Mouse (Mus musculus): Measurements from ENCODE around the gene Mpp3. TPM values are rescaled to one million over a fixed set of nuclear protein-coding genes. Genes with fewer than 3 reads are reported as not detected.
A peak's percentile ranks its signal among the peaks of the same experiment; 100 is the strongest.

Mpp3 gene
- polyA plus RNA-seq, 1 experiment = 57.9 TPM

DNA sequence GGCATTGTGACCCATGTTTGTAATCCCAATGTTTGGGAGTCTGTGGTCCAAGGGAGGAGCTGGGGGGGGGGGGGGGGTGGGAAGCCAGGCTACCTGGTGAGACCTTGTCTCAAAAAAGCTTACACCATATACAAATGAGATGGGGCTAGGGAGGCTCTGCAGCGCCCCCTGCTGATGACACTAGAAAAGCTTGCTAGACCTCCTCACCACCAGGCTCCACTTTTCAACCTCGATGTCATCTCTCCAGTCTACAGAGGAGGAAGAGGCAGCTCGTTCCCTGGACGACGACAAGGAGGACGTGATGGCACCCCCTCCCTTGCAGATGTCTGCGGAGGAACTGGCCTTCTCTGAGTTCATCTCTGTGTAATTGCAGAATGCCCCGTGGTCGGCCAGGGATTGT is 25.6 kb upstream of the Mpp3 start:
- Histone ChIP-seq H3K27ac (ENCODE audit: insufficient read depth, low read length) (no peak overlapping the region), H3K4me1 (ENCODE audit: control insufficient read depth, insufficient read depth, low read length) (no peaks in the 10 kb centered on the region), H3K4me3 (ENCODE audit: insufficient read depth, low read length) (no peak overlapping the region)
- TF ChIP-seq CTCF (IDR thresholded peaks at IDR 0.05; ENCODE audit: extremely low read depth, insufficient read depth, low read length) = peak; percentile 52
- TF ChIP-seq POLR2A (IDR thresholded peaks at IDR 0.05; ENCODE audit: extremely low read depth, insufficient read depth, low read length) = no peak

DNA sequence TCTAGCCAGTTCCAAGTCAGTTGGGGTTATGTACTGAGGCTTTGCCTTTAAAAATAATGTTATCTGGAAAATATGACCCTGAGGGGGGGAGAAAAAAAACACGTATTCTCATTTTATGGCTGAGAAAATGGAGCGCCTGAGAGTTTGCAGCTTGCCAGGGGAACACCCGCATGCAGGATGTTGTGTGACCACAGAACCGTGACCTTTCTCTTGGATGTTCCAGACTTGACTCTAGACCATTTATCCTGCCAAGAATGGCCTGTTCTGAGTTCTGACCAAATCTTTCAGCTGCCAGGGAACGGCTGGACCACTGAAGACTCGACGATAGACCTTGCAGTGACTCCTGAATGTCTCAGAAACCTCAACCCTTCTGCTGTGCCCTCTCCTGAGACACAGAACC is 24.9 kb upstream of the Mpp3 start:
- no peak overlapping the region for H3K27ac ChIP-seq (ENCODE audit: insufficient read depth, low read length)
- no peak overlapping the region for H3K4me3 ChIP-seq (ENCODE audit: insufficient read depth, low read length)
- TF ChIP-seq POLR2A (IDR thresholded peaks at IDR 0.05; ENCODE audit: extremely low read depth, insufficient read depth, low read length) (no peak), CTCF (IDR thresholded peaks at IDR 0.05; ENCODE audit: extremely low read depth, insufficient read depth, low read length) (no peak)
- no peaks in the 10 kb centered on the region for H3K4me1 ChIP-seq (ENCODE audit: control insufficient read depth, insufficient read depth, low read length)

DNA sequence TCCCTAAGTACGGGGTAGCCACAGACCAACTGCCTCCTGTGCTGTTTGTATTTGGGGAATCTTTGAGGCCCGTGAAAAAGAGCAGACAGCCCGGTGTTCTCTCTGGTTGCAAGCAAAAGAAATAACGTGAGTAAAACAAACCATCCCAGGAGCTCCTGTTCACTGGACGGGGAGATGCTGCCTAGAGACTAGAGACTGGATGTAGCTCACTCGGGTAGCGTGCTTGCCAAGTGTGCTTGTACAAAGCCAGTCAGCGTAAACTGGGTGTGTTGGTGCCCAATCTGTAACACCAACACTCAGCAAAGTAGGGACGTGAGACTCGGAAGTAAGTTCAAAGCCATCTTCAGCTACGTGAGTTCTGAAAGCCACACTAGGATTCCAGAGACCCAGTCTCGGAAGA is 24.4 kb upstream of the Mpp3 start:
- H3K27ac ChIP-seq (ENCODE audit: insufficient read depth, low read length) = no peak overlapping the region
- TF ChIP-seq POLR2A (IDR thresholded peaks at IDR 0.05; ENCODE audit: extremely low read depth, insufficient read depth, low read length) (no peak), CTCF (IDR thresholded peaks at IDR 0.05; ENCODE audit: extremely low read depth, insufficient read depth, low read length) (no peak)

DNA sequence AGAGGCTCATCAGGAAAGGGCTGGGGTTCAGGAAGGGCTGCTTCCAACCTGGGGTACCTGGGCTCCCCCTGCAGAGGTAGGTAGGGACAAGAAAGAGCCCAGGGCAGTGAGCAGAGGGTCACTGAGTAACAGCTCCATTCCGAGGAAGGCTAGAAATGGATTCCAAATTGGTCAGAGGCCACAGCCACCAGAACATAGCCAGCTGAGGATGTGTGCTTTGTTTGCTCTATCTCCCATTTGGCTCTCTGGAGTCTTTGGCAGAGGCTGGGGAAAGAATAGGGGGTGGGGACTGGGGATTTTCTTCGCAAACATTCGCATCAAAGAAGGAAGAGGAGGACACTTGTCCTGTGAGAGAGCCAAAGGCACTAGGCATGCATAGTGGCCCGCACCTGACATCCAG is 23.7 kb upstream of the Mpp3 start:
- Histone ChIP-seq H3K27ac (ENCODE audit: insufficient read depth, low read length) (no peak overlapping the region), H3K4me3 (ENCODE audit: insufficient read depth, low read length) (no peak overlapping the region), H3K4me1 (ENCODE audit: control insufficient read depth, insufficient read depth, low read length) (no peaks in the 10 kb centered on the region)
- TF ChIP-seq POLR2A (IDR thresholded peaks at IDR 0.05; ENCODE audit: extremely low read depth, insufficient read depth, low read length) = no peak
- no peak for TF ChIP-seq CTCF (IDR thresholded peaks at IDR 0.05; ENCODE audit: extremely low read depth, insufficient read depth, low read length)

More for the DNA sequence above, 24.4 kb upstream of the Mpp3 start:
- H3K4me3 ChIP-seq (ENCODE audit: insufficient read depth, low read length) = no peak overlapping the region
- no peaks in the 10 kb centered on the region for H3K4me1 ChIP-seq (ENCODE audit: control insufficient read depth, insufficient read depth, low read length)

DNA sequence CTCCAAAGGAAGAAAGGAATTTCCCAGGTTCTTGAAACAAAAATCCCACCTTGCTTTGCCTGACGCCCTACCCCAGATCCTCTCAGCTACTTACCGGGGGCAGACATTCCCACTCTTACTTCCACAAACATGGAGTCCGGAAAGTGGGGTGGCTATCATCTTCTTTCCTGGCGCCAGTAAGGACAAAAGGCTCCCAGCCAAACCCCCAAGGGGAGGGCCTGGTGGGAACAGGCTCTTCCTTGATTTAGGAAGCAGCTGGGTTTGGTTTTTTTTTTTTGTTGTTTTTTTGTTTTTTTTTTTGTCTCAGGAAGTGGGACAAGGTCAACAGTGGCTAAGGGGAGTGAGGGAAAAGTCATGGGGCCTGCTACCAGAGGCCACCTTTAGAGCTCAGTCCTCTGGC is 23.3 kb upstream of the Mpp3 start:
- Histone ChIP-seq H3K4me3 (ENCODE audit: insufficient read depth, low read length) (no peak overlapping the region), H3K4me1 (ENCODE audit: control insufficient read depth, insufficient read depth, low read length) (no peaks in the 10 kb centered on the region), H3K27ac (ENCODE audit: insufficient read depth, low read length) (no peak overlapping the region)
- no peak for TF ChIP-seq CTCF (IDR thresholded peaks at IDR 0.05; ENCODE audit: extremely low read depth, insufficient read depth, low read length)
- TF ChIP-seq POLR2A (IDR thresholded peaks at IDR 0.05; ENCODE audit: extremely low read depth, insufficient read depth, low read length) = no peak

DNA sequence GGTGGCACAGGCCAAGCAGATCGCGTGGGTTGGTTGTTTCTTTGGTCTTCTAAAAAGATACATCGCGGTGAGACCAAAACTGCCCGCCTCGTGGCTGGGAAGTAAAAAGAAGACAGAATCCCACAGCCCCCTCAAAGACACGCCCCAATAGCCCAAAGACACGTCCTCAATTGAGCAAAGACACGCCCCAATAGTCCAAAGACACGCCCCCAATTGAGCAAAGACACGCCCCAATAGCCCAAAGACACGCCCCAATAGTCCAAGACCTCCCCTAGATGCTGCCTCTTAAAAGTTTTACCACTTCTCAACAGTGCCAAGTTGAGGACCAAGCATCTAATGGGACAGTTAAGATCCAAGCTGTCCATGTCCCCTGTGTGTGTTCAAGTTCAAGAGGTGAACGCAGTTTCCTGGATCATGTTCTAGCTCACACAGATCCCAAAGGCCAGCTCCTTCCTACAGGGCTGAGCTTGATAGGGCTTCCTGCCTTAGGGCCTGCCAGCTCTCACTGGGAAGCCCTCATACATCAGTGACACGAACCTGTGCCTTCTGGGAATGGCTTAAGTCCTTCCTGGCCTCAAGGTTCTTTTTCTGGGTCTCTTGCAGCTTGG is 21.7 kb upstream of the Mpp3 start:
- Histone ChIP-seq H3K4me1 (ENCODE audit: control insufficient read depth, insufficient read depth, low read length) (no peaks in the 10 kb centered on the region), H3K27ac (ENCODE audit: insufficient read depth, low read length) (no peak overlapping the region), H3K4me3 (ENCODE audit: insufficient read depth, low read length) (no peak overlapping the region)
- TF ChIP-seq CTCF (IDR thresholded peaks at IDR 0.05; ENCODE audit: extremely low read depth, insufficient read depth, low read length) = no peak
- TF ChIP-seq POLR2A (IDR thresholded peaks at IDR 0.05; ENCODE audit: extremely low read depth, insufficient read depth, low read length) = no peak

DNA sequence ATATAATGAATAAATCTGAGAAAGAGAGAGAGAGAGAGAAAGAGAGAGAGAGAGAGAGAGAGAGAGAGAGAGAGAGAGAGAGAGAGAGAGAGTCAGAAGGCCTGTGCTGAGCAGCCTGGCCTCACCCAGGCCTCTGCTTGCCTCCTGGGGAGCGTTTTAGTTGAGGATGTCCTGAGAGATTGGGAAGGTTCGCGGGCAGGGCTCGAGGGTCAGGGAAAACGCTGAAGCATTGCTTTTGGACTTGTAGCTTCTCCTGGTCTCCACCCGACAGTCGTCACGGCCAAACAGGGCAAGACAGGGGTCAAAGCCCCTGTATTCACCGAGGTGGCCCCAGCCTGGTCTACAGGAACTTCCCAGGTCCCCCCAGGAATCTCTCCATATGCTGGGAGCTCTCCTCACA is 18.3 kb upstream of the Mpp3 start:
- no peaks in the 10 kb centered on the region for H3K4me1 ChIP-seq (ENCODE audit: control insufficient read depth, insufficient read depth, low read length)
- H3K4me3 ChIP-seq (ENCODE audit: insufficient read depth, low read length) = no peak overlapping the region
- no peak overlapping the region for H3K27ac ChIP-seq (ENCODE audit: insufficient read depth, low read length)
- TF ChIP-seq POLR2A (IDR thresholded peaks at IDR 0.05; ENCODE audit: extremely low read depth, insufficient read depth, low read length) = no peak
- no peak for TF ChIP-seq CTCF (IDR thresholded peaks at IDR 0.05; ENCODE audit: extremely low read depth, insufficient read depth, low read length)

DNA sequence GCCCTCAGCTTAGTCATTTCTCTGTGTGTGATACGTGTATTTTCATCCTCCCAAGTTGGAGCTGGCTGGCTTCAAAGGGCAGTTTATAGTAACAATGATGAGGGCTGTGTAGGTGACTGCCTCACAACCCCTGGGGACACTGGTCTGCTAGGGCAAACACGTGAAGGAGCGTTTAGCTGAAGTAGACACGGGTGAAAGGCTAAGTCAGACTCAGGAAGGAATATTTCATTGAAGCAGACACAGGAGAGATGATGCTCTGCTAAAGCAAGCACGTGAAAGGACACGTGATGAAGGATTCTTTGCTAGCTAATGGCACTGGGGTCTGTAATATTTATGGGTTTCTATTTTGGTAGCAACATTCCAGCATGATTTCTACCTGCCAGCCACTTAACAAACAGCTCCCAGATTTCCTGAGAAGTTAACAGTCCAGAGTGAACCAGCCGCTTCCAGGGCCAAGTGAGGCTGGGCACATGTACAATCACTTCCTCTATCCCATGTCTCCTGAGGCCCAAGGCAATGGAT is 16.5 kb upstream of the Mpp3 start:
- Histone ChIP-seq H3K27ac (ENCODE audit: insufficient read depth, low read length) (no peak overlapping the region), H3K4me3 (ENCODE audit: insufficient read depth, low read length) (no peak overlapping the region), H3K4me1 (ENCODE audit: control insufficient read depth, insufficient read depth, low read length) (no peaks in the 10 kb centered on the region)
- TF ChIP-seq POLR2A (IDR thresholded peaks at IDR 0.05; ENCODE audit: extremely low read depth, insufficient read depth, low read length) (no peak), CTCF (IDR thresholded peaks at IDR 0.05; ENCODE audit: extremely low read depth, insufficient read depth, low read length) (no peak)

DNA sequence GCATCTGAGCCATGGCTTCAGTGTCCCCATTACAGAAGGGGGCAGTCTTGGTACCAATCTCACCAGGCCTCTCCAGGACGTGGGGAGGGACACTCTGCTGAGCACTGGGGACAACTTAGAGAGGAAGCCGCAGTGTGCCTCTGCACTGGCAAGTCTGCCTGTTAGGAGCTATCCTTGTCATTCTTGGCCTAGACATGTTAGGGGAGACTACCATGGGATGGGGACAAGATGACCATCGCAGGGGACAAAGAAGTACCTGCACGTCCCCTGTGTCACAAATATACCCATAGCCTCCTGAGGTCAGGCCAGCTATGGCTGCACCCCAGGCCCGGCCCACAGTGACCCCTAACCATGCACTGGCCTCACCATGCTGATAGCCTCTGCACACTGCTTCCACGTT is 15.1 kb upstream of the Mpp3 start:
- TF ChIP-seq POLR2A (IDR thresholded peaks at IDR 0.05; ENCODE audit: extremely low read depth, insufficient read depth, low read length) = no peak
- no peak for TF ChIP-seq CTCF (IDR thresholded peaks at IDR 0.05; ENCODE audit: extremely low read depth, insufficient read depth, low read length)
- no peak overlapping the region for H3K4me3 ChIP-seq (ENCODE audit: insufficient read depth, low read length)
- no peak overlapping the region for H3K27ac ChIP-seq (ENCODE audit: insufficient read depth, low read length)
- no peaks in the 10 kb centered on the region for H3K4me1 ChIP-seq (ENCODE audit: control insufficient read depth, insufficient read depth, low read length)

DNA sequence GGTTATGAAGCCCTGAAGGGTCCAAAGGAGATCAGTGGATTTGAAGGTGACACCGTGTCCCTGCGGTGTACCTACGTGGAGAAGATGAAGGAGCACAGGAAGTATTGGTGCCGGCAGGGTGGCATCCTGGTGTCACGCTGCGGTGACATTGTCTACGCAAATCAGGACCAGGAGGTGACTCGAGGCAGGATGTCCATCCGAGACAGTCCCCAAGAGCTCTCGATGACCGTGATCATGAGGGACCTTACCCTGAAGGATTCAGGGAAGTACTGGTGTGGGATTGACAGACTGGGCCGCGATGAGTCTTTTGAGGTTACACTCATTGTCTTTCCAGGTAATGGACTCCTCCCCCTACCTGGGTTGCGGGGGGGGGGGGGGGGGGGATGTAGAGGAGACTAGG is 14.7 kb upstream of the Mpp3 start:
- Histone ChIP-seq H3K4me3 (ENCODE audit: insufficient read depth, low read length) (no peak overlapping the region), H3K27ac (ENCODE audit: insufficient read depth, low read length) (no peak overlapping the region), H3K4me1 (ENCODE audit: control insufficient read depth, insufficient read depth, low read length) (no peaks in the 10 kb centered on the region)
- TF ChIP-seq POLR2A (IDR thresholded peaks at IDR 0.05; ENCODE audit: extremely low read depth, insufficient read depth, low read length) (no peak), CTCF (IDR thresholded peaks at IDR 0.05; ENCODE audit: extremely low read depth, insufficient read depth, low read length) (no peak)

Data from cortical plate, adult 2 months (tissue).